Mouse (Mus musculus): Measurements from ENCODE around the gene Borcs8.

- TF ChIP-seq CTCF (IDR thresholded peaks at IDR 0.05; ENCODE audit: low read depth) (no peak), EP300 (optimal IDR thresholded peaks at IDR 0.05) (no peak)
These were observed 19.9 kb downstream of the Borcs8 start for GRCm38 (mm10) chr8:70159211-70159610.

Measured in stomach, postnatal 0 days (tissue).